Mouse (Mus musculus) embryonic fibroblast, embryonic 13.5 days (primary cell): ENCODE measurements around the gene Cep170. TPM values are rescaled to one million over a fixed set of nuclear protein-coding genes. Genes with fewer than 3 reads are reported as not detected.

ENCODE experiments used
- H3K27ac ChIP-seq: 2 replicates; pipeline ENCODE4 v1.5.1; 2012; ENCODE audit warnings: low read length, control low read depth, inconsistent platforms; ENCODE audit not compliant: insufficient read depth
- H3K4me1 ChIP-seq: 2 replicates; pipeline ENCODE4 v1.6.1; 2011; ENCODE audit warnings: low read length; ENCODE audit not compliant: control insufficient read depth, insufficient read depth
- H3K4me3 ChIP-seq: 2 replicates; pipeline ENCODE4 v1.5.1; 2011; ENCODE audit warnings: mild to moderate bottlenecking, control low read depth, low read length; ENCODE audit not compliant: insufficient read depth
- CTCF ChIP-seq: IDR thresholded peaks from 2 replicates; pipeline ENCODE4 v1.5.1; 2011; ENCODE audit warnings: mild to moderate bottlenecking, control low read depth, low read length, moderate library complexity, borderline replicate concordance; ENCODE audit not compliant: insufficient read depth
- POLR2A ChIP-seq: IDR thresholded peaks from 2 replicates; pipeline ENCODE4 v1.6.1; 2011; ENCODE audit warnings: low read depth, mild to moderate bottlenecking, control low read depth, low read length, moderate library complexity
- polyA plus RNA-seq: library from polyadenylated mRNA; stranded (reverse); fragments of >200 nt; gene quantifications from 2 replicates; pipeline ENCODE4 v1.2.4, GENCODE M21; 2011; ENCODE audit warnings: low read depth; ENCODE audit not compliant: missing spikeins, insufficient read length

The Cep170 gene
- polyA plus RNA-seq, 1 experiment, result 117 TPM

- no peak overlapping the region for H3K27ac ChIP-seq
- H3K4me1 ChIP-seq, result no peaks in the 10 kb centered on the region
- TF ChIP-seq CTCF, result peak; percentile 24; the same call in 1 of the 2 replicates
- no peak for TF ChIP-seq POLR2A
- H3K4me3 ChIP-seq, result no peak overlapping the region
These were observed 114.1 kb downstream of the Cep170 start for GRCm38 (mm10) chr1:176699793-176700192.

- Histone ChIP-seq H3K27ac (no peak overlapping the region), H3K4me3 (no peak overlapping the region), H3K4me1 (no peaks in the 10 kb centered on the region)
- TF ChIP-seq POLR2A (no peak), CTCF (no peak)
These were observed 115.2 kb downstream of the Cep170 start for GRCm38 (mm10) chr1:176698647-176699046.

GRCm38 (mm10) chr1:176697091-176697490 is 116.8 kb downstream of the Cep170 start:
- no peaks in the 10 kb centered on the region for H3K4me1 ChIP-seq
- TF ChIP-seq POLR2A (no peak), CTCF (no peak)
- H3K27ac ChIP-seq, result no peak overlapping the region
- no peak overlapping the region for H3K4me3 ChIP-seq

- H3K4me1 ChIP-seq, result no peaks in the 10 kb centered on the region
- no peak overlapping the region for H3K4me3 ChIP-seq
- TF ChIP-seq POLR2A, result no peak
- no peak for TF ChIP-seq CTCF
- H3K27ac ChIP-seq, result no peak overlapping the region
These were observed 122.8 kb downstream of the Cep170 start for GRCm38 (mm10) chr1:176691101-176691500.

GRCm38 (mm10) chr1:176688251-176688880 is 125.5 kb downstream of the Cep170 start:
- Histone ChIP-seq H3K4me1 (no peaks in the 10 kb centered on the region), H3K4me3 (no peak overlapping the region), H3K27ac (no peak overlapping the region)
- TF ChIP-seq POLR2A (no peak), CTCF (no peak)

Other genes with a start within 250 kb of the Cep170 start
- 14.0 and 14.3 TPM in 2 replicates for gene Sdccag8, start 593 bp upstream of the Cep170 start, polyA plus RNA-seq